Mouse (Mus musculus): Measurements from ENCODE around the gene Unc45b. TPM values are rescaled to one million over a fixed set of nuclear protein-coding genes. Genes with fewer than 3 reads are reported as not detected.
"Not testable (repeated sequence)": the region's sequence is repeated elsewhere in the genome, so short reads cannot be mapped to it uniquely, and the experiment has no call there.

Gene Unc45b
- polyA plus RNA-seq, 1 experiment from 2014 or later, result 0.32 TPM

DNA sequence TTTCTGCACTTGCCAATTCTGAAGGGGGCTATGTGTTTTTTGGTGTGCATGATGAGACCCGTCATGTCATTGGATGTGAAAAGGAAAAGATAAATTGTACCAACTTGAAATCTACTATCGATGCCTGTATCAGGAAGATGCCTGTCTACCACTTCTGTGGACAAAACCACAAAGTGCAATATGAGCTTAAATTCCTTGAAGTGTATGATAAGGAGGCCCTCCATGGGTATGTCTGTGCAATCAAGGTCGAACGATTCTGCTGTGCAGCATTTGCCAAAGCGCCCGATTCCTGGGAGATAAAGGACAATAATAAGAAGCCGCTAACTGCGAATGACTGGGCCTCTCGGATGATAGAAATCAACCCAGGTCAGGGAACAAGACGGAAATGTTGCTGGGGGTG lies 46.6 kb downstream of the Unc45b start:
- peaks cover 30% of the 10 kb centered on the region for H3K27me3 ChIP-seq (replicated peaks; ENCODE audit: low read depth, poor library complexity, severe bottlenecking)
- 85% methylated on average over 10 of the region's 10 CpGs for WGBS
- H3K4me3 ChIP-seq, result no peak overlapping the region
- H3K4me1 ChIP-seq, result peaks cover 5% of the 10 kb centered on the region
- no peak overlapping the region for H3K27ac ChIP-seq (replicated peaks)
- no peak for DNase-seq (ENCODE audit: low spot score)
- H3K36me3 ChIP-seq (replicated peaks), result no peaks in the 10 kb centered on the region
- H3K9me3 ChIP-seq, result no peaks in the 10 kb centered on the region

GRCm38 (mm10) chr11:82959613-82960012 lies 49.3 kb downstream of the Unc45b start:
- Histone ChIP-seq H3K27ac (replicated peaks) (no peak overlapping the region), H3K36me3 (replicated peaks) (no peaks in the 10 kb centered on the region), H3K9me3 (no peaks in the 10 kb centered on the region), H3K27me3 (replicated peaks; ENCODE audit: low read depth, poor library complexity, severe bottlenecking) (peaks cover 3% of the 10 kb centered on the region; the same call in 1 of the 2 replicates), H3K4me3 (no peak overlapping the region), H3K4me1 (no peaks in the 10 kb centered on the region)
- no peak for DNase-seq (ENCODE audit: low spot score)
- 15% methylated on average over 4 of the region's 4 CpGs for WGBS

GRCm38 (mm10) chr11:82961743-82962142 lies 51.4 kb downstream of the Unc45b start:
- Histone ChIP-seq H3K36me3 (replicated peaks) (no peaks in the 10 kb centered on the region), H3K4me3 (no peak overlapping the region), H3K4me1 (no peaks in the 10 kb centered on the region), H3K27me3 (replicated peaks; ENCODE audit: low read depth, poor library complexity, severe bottlenecking) (no peaks in the 10 kb centered on the region), H3K27ac (replicated peaks) (no peak overlapping the region), H3K9me3 (no peaks in the 10 kb centered on the region)
- WGBS, result 60% methylated on average over 2 of the region's 2 CpGs
- DNase-seq (ENCODE audit: low spot score), result no peak

GRCm38 (mm10) chr11:82962215-82962614 lies 51.9 kb downstream of the Unc45b start:
- Histone ChIP-seq H3K27me3 (replicated peaks; ENCODE audit: low read depth, poor library complexity, severe bottlenecking) (no peaks in the 10 kb centered on the region), H3K4me1 (no peaks in the 10 kb centered on the region), H3K27ac (replicated peaks) (no peak overlapping the region), H3K36me3 (replicated peaks) (no peaks in the 10 kb centered on the region), H3K4me3 (no peak overlapping the region), H3K9me3 (no peaks in the 10 kb centered on the region)
- no peak for DNase-seq (ENCODE audit: low spot score)
- 86% methylated on average over 8 of the region's 8 CpGs for WGBS

GRCm38 (mm10) chr11:82970712-82971589 lies 60.6 kb downstream of the Unc45b start:
- Histone ChIP-seq H3K36me3 (replicated peaks) (no peaks in the 10 kb centered on the region), H3K4me1 (peaks cover 18% of the 10 kb centered on the region), H3K4me3 (peak overlapping the region; percentile 46), H3K27me3 (replicated peaks; ENCODE audit: low read depth, poor library complexity, severe bottlenecking) (peaks cover 20% of the 10 kb centered on the region), H3K9me3 (no peaks in the 10 kb centered on the region), H3K27ac (replicated peaks) (peak overlapping the region; percentile 2; the same call in 1 of the 2 replicates)
- DNase-seq (ENCODE audit: low spot score), result peak; percentile 77
- 7% methylated on average over 31 of the region's 31 CpGs for WGBS

DNA sequence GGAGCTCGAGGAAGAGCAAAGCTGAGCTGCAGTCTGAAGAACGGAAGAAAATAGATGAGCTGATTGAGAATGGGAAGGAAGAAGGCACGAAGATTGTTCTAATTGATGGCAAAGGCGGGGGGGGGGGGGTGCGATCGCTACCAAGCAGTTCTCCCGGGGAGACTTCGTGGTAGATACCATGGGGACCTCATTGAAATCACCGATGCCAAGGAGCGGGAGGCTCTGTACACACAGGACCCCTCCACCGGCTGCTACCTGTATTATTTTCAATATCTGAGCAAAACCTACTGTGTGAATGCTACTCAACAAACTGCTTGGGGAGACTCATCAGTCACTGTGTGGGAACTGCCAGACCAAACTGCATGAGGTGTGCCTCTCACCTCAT lies 61.2 kb downstream of the Unc45b start:
- Histone ChIP-seq H3K4me1 (peaks cover 18% of the 10 kb centered on the region), H3K27me3 (replicated peaks; ENCODE audit: low read depth, poor library complexity, severe bottlenecking) (peaks cover 20% of the 10 kb centered on the region), H3K4me3 (no peak overlapping the region), H3K36me3 (replicated peaks) (no peaks in the 10 kb centered on the region), H3K27ac (replicated peaks) (no peak overlapping the region; the same call in 1 of the 2 replicates), H3K9me3 (no peaks in the 10 kb centered on the region)
- WGBS, result 76% methylated on average over 11 of the region's 11 CpGs
- DNase-seq (ENCODE audit: low spot score), result no peak

- H3K4me1 ChIP-seq, result peaks cover 18% of the 10 kb centered on the region
- no peak overlapping the region for H3K4me3 ChIP-seq
- no peak for DNase-seq (ENCODE audit: low spot score)
- 28% methylated on average over 5 of the region's 5 CpGs for WGBS
- peaks cover 4% of the 10 kb centered on the region; the same call in 1 of the 2 replicates for H3K36me3 ChIP-seq (replicated peaks)
- peaks cover 20% of the 10 kb centered on the region for H3K27me3 ChIP-seq (replicated peaks; ENCODE audit: low read depth, poor library complexity, severe bottlenecking)
- no peaks in the 10 kb centered on the region for H3K9me3 ChIP-seq
- no peak overlapping the region for H3K27ac ChIP-seq (replicated peaks)
Measured at GRCm38 (mm10) chr11:82973916-82974315, 63.6 kb downstream of the Unc45b start.

- H3K4me1 ChIP-seq; H3K4me3 ChIP-seq; H3K27me3 ChIP-seq (replicated peaks; ENCODE audit: low read depth, poor library complexity, severe bottlenecking); H3K9me3 ChIP-seq; DNase-seq (ENCODE audit: low spot score); H3K27ac ChIP-seq (replicated peaks): not testable (repeated sequence)
- H3K36me3 ChIP-seq (replicated peaks), result peaks cover 78% of the 10 kb centered on the region
- 90% methylated on average over 2 of the region's 2 CpGs for WGBS
Measured at GRCm38 (mm10) chr11:82982409-82982808, 72.1 kb downstream of the Unc45b start.

DNA sequence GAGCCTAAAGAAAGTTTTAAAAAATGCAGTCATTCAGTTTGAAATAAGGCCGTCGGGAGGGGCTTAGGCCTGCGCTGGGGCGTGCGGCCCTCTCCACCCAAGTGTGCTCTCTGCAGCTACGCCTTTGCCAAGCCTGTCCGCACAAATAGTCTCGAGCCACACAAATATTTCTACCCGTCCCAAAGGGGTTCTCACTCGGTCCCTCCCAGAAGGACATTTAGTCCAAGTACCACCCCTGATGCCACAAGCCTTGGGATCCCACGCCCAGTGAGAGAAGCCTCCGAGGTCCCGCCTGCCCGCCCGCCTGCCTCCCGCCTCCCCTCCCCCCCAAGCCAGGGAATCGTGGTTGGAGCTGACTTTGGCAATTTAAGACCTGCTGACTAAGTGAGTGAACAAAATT lies 72.8 kb downstream of the Unc45b start:
- no peak overlapping the region for H3K27ac ChIP-seq (replicated peaks)
- no peaks in the 10 kb centered on the region for H3K4me1 ChIP-seq
- H3K36me3 ChIP-seq (replicated peaks), result peaks cover 78% of the 10 kb centered on the region
- no peak overlapping the region for H3K4me3 ChIP-seq
- H3K27me3 ChIP-seq (replicated peaks; ENCODE audit: low read depth, poor library complexity, severe bottlenecking), result no peaks in the 10 kb centered on the region
- no peak for DNase-seq (ENCODE audit: low spot score)
- WGBS, result 80% methylated on average over 17 of the region's 17 CpGs
- H3K9me3 ChIP-seq, result peaks cover 4% of the 10 kb centered on the region; the same call in 1 of the 2 replicates

DNA sequence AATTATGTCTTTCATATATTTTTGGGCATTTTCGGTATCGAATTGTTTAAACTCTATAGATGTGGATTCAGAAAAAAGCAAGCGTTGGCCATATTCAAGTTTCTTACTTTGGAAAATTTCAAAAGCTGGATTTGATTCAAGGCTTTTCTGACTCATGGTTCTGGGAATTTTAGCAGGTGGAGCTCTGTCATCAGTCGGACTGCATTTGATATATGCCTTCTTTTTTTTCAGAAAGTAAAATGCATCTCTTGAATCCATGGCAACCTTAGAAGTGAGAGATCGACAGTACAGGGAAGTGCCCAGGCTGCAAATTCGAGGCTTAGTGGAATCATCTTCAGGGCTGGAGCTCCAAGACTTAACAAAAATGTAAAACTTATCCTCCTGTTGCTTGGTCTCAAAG lies 77.3 kb downstream of the Unc45b start:
- H3K27ac ChIP-seq (replicated peaks), result no peak overlapping the region
- H3K36me3 ChIP-seq (replicated peaks), result peaks cover 41% of the 10 kb centered on the region
- H3K27me3 ChIP-seq (replicated peaks; ENCODE audit: low read depth, poor library complexity, severe bottlenecking), result peaks cover 32% of the 10 kb centered on the region
- peaks cover 4% of the 10 kb centered on the region; the same call in 1 of the 2 replicates for H3K9me3 ChIP-seq
- WGBS, result 87% methylated on average over 6 of the region's 6 CpGs
- H3K4me1 ChIP-seq, result peaks cover 25% of the 10 kb centered on the region
- DNase-seq (ENCODE audit: low spot score), result no peak
- no peak overlapping the region for H3K4me3 ChIP-seq

DNA sequence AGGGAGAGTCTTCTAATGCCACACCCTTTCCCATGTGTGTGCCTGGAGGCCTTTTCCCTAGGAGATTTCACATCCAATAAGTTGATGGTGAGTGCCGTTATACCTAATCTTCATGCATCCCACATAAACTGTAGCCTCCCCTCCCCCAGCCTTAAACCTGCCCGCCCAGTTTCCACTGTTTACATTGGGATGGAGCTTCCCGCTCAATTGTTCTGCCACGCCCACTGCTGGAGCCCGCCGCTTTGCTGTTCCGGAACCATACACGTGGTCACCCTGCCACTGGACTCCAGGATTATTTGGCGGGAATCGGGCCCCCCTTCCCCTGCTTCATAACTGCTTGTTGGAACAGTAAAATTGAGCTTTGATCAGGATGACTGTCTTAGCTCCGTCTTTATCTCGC lies 79.0 kb downstream of the Unc45b start:
- Histone ChIP-seq H3K36me3 (replicated peaks) (peaks cover 29% of the 10 kb centered on the region), H3K4me1 (peaks cover 25% of the 10 kb centered on the region), H3K27ac (replicated peaks) (no peak overlapping the region), H3K4me3 (peak overlapping the region; percentile 53; the same call in 1 of the 2 replicates), H3K9me3 (peaks cover 4% of the 10 kb centered on the region; the same call in 1 of the 2 replicates), H3K27me3 (replicated peaks; ENCODE audit: low read depth, poor library complexity, severe bottlenecking) (peaks cover 34% of the 10 kb centered on the region)
- peak; percentile 44 for DNase-seq (ENCODE audit: low spot score)
- 30% methylated on average over 12 of the region's 12 CpGs for WGBS

GRCm38 (mm10) chr11:82990612-82991385 lies 80.4 kb downstream of the Unc45b start:
- Histone ChIP-seq H3K27ac (replicated peaks) (peak overlapping the region; percentile 75), H3K27me3 (replicated peaks; ENCODE audit: low read depth, poor library complexity, severe bottlenecking) (peaks cover 34% of the 10 kb centered on the region), H3K4me1 (peaks cover 25% of the 10 kb centered on the region), H3K36me3 (replicated peaks) (peaks cover 16% of the 10 kb centered on the region), H3K4me3 (peak overlapping the region; percentile 53)
- DNase-seq (ENCODE audit: low spot score), result peak; percentile 77
- not testable (repeated sequence) for H3K9me3 ChIP-seq
- 18% methylated on average over 19 of the region's 19 CpGs for WGBS
